In genomic region chr7:100276397-100276796, GRCm38 (mm10) we compare ENCODE assay signal across 11 mouse cellular contexts. TPM values are rescaled to one million over a fixed set of nuclear protein-coding genes. Genes with fewer than 3 reads are reported as not detected.
DNase-seq lines count a peak whose midpoint lies in the region; TF ChIP-seq lines count a peak whose summit lies in the region.
"Had no signal": no experiment of that assay in that cellular context is flagged by ENCODE, and none has a peak within 500 bp of the region (broad histone marks: within the 10 kb centered on the region; RNA-seq: fewer than 3 reads in every experiment).

No protein-coding gene starts in this region.

- TF ChIP-seq CTCF in layer of hippocampus, adult 2 months (conservative IDR thresholded peaks at IDR 0.05): peak; percentile 84

- H3K4me3 ChIP-seq in layer of hippocampus, adult 2 months: no peak overlapping the region
- H3K4me3 ChIP-seq: forebrain, embryonic 12.5 days; heart, embryonic 13.5 days had no signal

- DNase-seq in cerebellum, postnatal 10 days: peak; percentile 35 to 52
- DNase-seq in cerebellum, adult 11-12 months: no peak
- no peak for DNase-seq in layer of hippocampus, adult 2 months (ENCODE audit: low spot score in 2 of 2)
- DNase-seq in layer of hippocampus, adult 11-12 months (ENCODE audit: low spot score): no peak
- DNase-seq in 3T3-L1 (ENCODE audit: low read depth, low spot score) (peak; percentile 60), adipocyte (ENCODE audit: low spot score) (peak; percentile 36)
- no peak for DNase-seq in gastrocnemius, postnatal 4 days (ENCODE audit: low spot score in 2 of 2)
- no peak for DNase-seq in spleen, postnatal 36 days (ENCODE audit: low spot score in 2 of 2)
- DNase-seq: kidney, adult 9 months had no signal

- no peak overlapping the region for H3K27ac ChIP-seq in layer of hippocampus, adult 2 months
- H3K27ac ChIP-seq: forebrain, embryonic 12.5 days; heart, embryonic 13.5 days had no signal

RNA-seq across cellular contexts. Expression of gene P4ha3, which starts 8.9 kb away (rescaled TPM):
- total RNA-seq in layer of hippocampus, adult 2 months (2021): 1 to 10 TPM; 6.4 to 8.3 TPM
- total RNA-seq in gastrocnemius, postnatal 4 days (2021): 10 to 100 TPM; 15.2 to 17.6 TPM

RNA-seq across cellular contexts. Expression of gene Pgm2l1, which starts 49.2 kb away (rescaled TPM):
- 100 to 1,000 TPM; 282 to 286 TPM for total RNA-seq in layer of hippocampus, adult 2 months (2021)
- total RNA-seq in gastrocnemius, postnatal 4 days (2021): 10 to 100 TPM in 1 of 2 experiments, 1 to 10 TPM in 1; 9.4 to 10.2 TPM

Comparison
In these comparisons a context has a peak if more than half of its experiments do, and no peak if none do; other contexts are left out.
1. DNase-seq: peak in cerebellum, postnatal 10 days (2 of 2), 3T3-L1 (single experiment) and adipocyte (single experiment); none in cerebellum, adult 11-12 months (single experiment), layer of hippocampus, adult 2 months (0 of 2), layer of hippocampus, adult 11-12 months (single experiment), gastrocnemius, postnatal 4 days (0 of 2) and spleen, postnatal 36 days (0 of 2).
2. RNA of gene Pgm2l1, which starts 49.2 kb away (total RNA-seq): 282 to 286 TPM in layer of hippocampus, adult 2 months; 9.4 to 10.2 TPM in gastrocnemius, postnatal 4 days; every median in the first group is over 10 times any median in the second.